Mouse (Mus musculus) midbrain, embryonic 10.5 days (tissue): ENCODE measurements at regions not wholly inside any gene's neighbourhood (a gene's known extent, or its start where the extent isn't known, plus 50 kb on each side); places are given as distances from the start of the nearest gene placed in this dataset.

Experiments used
- DNase-seq: peaks from one replicate; pipeline ENCODE4 v3.0.0-alpha.2; 2017; ENCODE audit warnings: low spot score
- H3K27ac ChIP-seq: fragments of 300-500 bp; sonication (generic); replicated peaks from 2 replicates; pipeline ENCODE4 v1.5.1; 2016; ENCODE audit warnings: mild to moderate bottlenecking
- H3K27me3 ChIP-seq: fragments of 300-500 bp; sonication (generic); 2 replicates; pipeline ENCODE4 v1.6.1; 2016; ENCODE audit warnings: low read depth, mild to moderate bottlenecking; ENCODE audit not compliant: poor library complexity, severe bottlenecking
- H3K36me3 ChIP-seq: fragments of 300-500 bp; sonication (generic); 2 replicates; pipeline ENCODE4 v1.6.1; 2016; ENCODE audit warnings: mild to moderate bottlenecking, moderate library complexity
- H3K4me1 ChIP-seq: fragments of 300-500 bp; sonication (generic); 2 replicates; pipeline ENCODE4 v1.6.1; 2016
- H3K4me3 ChIP-seq: fragments of 300-500 bp; sonication (generic); 2 replicates; pipeline ENCODE4 v1.5.1; 2016; ENCODE audit warnings: mild to moderate bottlenecking, moderate library complexity
- H3K9me3 ChIP-seq: fragments of 300-500 bp; sonication (generic); replicated peaks from 2 replicates; pipeline ENCODE4 v1.6.1; 2016; ENCODE audit warnings: mild to moderate bottlenecking
- WGBS: fragments of 180-500 bp; shearing (Covaris S2); methylation state at CpG from one replicate; pipeline ENCODE4 v1.1.7; 2016; 5-methylcytosine and 5-hydroxymethylcytosine counted together

DNA sequence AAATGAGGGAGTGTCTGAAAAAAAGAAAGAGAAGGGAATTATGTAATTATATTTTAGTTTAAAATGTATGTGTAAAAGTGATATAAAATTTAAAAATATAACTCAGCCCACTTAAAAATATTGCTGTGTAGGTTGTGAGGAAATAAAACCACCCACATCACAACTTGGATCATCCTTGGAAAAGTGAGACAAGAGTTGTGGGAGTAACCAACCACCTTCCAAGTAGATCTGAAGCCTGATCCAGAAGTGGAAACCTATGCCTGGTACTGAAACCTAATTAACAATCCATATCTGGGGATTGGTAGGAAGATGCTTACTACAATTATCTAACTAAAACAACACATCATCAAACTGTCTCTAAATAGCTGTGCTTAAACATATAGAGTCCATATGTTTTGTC, 743.1 kb downstream of the Stim2 start:
- Histone ChIP-seq H3K27ac (no peak overlapping the region), H3K4me1 (no peaks in the 10 kb centered on the region), H3K9me3 (no peaks in the 10 kb centered on the region), H3K27me3 (no peaks in the 10 kb centered on the region), H3K36me3 (no peaks in the 10 kb centered on the region), H3K4me3 (no peak overlapping the region)
- no peak for DNase-seq

GRCm38 (mm10) chr5:54746973-54747372, 748.7 kb downstream of the Stim2 start:
- no peaks in the 10 kb centered on the region for H3K9me3 ChIP-seq
- no peak overlapping the region for H3K4me3 ChIP-seq
- WGBS: 76% methylated on average over 2 of the region's 2 CpGs
- no peaks in the 10 kb centered on the region for H3K27me3 ChIP-seq
- no peak for DNase-seq
- no peaks in the 10 kb centered on the region for H3K36me3 ChIP-seq
- no peaks in the 10 kb centered on the region for H3K4me1 ChIP-seq
- no peak overlapping the region for H3K27ac ChIP-seq

GRCm38 (mm10) chr5:54753372-54753771, 755.1 kb downstream of the Stim2 start:
- WGBS: 62% methylated on average over 1 of the region's 1 CpGs
- no peak overlapping the region for H3K4me3 ChIP-seq
- no peak overlapping the region for H3K27ac ChIP-seq
- DNase-seq: no peak
- H3K27me3 ChIP-seq: no peaks in the 10 kb centered on the region
- H3K9me3 ChIP-seq: no peaks in the 10 kb centered on the region
- no peaks in the 10 kb centered on the region for H3K4me1 ChIP-seq
- H3K36me3 ChIP-seq: no peaks in the 10 kb centered on the region

GRCm38 (mm10) chr5:54759657-54760056, 761.4 kb downstream of the Stim2 start:
- H3K4me1 ChIP-seq: peaks cover 7% of the 10 kb centered on the region; the same call in 1 of the 2 replicates
- no peak overlapping the region for H3K4me3 ChIP-seq
- H3K9me3 ChIP-seq: no peaks in the 10 kb centered on the region
- no peak for DNase-seq
- 85% methylated on average over 3 of the region's 3 CpGs for WGBS
- H3K27me3 ChIP-seq: peaks cover 13% of the 10 kb centered on the region
- no peak overlapping the region for H3K27ac ChIP-seq
- H3K36me3 ChIP-seq: no peaks in the 10 kb centered on the region

- H3K9me3 ChIP-seq: no peaks in the 10 kb centered on the region
- no peak overlapping the region for H3K27ac ChIP-seq
- whole genome bisulfite sequencing: 9% methylated on average over 1 of the region's 1 CpGs
- H3K27me3 ChIP-seq: peaks cover 13% of the 10 kb centered on the region
- no peak overlapping the region for H3K4me3 ChIP-seq
- DNase-seq: no peak
- H3K36me3 ChIP-seq: no peaks in the 10 kb centered on the region
- H3K4me1 ChIP-seq: peaks cover 7% of the 10 kb centered on the region; the same call in 1 of the 2 replicates
Observed at GRCm38 (mm10) chr5:54763019-54763418, 764.7 kb downstream of the Stim2 start.

DNA sequence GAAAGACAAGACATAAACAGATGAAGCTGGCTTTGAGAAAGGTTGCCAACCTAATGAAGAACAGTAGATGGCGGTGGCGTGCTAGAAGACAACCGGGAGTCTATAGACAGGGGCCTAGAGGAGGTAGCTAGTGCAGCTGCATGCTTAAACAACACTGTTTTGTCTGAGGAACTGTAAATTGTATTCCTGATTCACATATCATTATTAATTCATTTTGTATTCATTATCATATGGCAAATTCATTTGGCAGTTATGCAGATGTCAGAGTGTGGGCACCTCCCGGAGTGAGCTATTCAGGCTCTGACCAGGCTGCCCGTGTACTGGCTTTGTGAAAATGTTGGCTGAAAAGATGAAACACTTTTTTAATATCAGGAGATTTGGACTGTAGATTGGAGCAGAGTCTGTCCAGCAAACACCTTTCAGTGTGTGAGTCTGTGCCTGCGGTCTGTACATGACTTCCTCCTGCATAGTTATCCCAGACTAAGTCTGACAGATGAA, 798.7 kb downstream of the Stim2 start:
- Histone ChIP-seq H3K9me3 (no peaks in the 10 kb centered on the region), H3K27me3 (no peaks in the 10 kb centered on the region), H3K27ac (no peak overlapping the region), H3K36me3 (no peaks in the 10 kb centered on the region), H3K4me3 (no peak overlapping the region), H3K4me1 (no peaks in the 10 kb centered on the region)
- DNase-seq: peak; percentile 24
- 52% methylated on average over 6 of the region's 6 CpGs for WGBS

DNA sequence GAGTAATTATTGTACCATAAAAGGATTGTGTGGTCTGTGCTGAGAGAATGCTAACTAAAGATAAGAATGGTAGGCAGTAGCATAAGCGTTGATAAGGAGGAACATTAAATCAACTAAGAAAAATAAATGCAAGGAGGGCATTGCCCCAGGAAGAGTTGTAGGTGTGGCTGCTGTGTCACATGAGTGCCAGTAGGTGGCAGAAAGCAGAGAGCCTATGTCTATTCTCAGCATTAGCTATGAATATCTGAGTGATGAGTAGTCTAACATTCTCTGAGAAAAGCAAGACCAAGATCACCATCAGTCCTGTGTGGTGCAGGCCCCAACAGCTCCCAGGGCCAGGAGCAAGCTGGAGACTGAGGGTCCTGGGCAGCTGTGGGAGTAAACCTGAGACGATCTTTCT, 828.8 kb downstream of the Stim2 start:
- DNase-seq: no peak
- H3K27ac ChIP-seq: no peak overlapping the region
- no peaks in the 10 kb centered on the region for H3K4me1 ChIP-seq
- H3K9me3 ChIP-seq: no peaks in the 10 kb centered on the region
- no peak overlapping the region for H3K4me3 ChIP-seq
- WGBS: 94% methylated on average over 2 of the region's 2 CpGs
- H3K27me3 ChIP-seq: no peaks in the 10 kb centered on the region
- H3K36me3 ChIP-seq: no peaks in the 10 kb centered on the region
